Mouse (Mus musculus): ENCODE results near the gene Gm10220.

Gm10220 gene

DNA sequence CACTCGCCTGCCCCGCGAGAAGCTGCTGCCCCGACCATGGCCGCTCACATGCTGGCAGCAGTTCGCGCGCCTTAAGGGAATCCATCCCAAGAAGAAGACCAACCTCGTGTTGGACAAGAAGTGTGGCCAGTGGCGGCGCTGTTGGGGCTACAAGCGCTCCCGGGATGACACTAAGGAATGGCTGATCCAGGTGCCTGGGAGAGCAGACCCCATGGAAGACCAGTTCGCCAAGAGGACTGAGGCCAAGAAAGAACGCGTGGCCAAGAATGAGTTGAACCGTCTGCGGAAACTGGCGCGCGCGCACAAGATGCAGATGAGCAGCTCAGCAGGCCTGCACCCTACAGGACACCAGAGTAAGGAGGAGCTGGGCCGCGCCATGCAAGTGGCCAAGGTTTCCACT is 50.5 kb downstream of the Gm10220 start:
- H3K27me3 ChIP-seq (ENCODE audit: insufficient read depth, low read length): peaks cover 26% of the 10 kb centered on the region
- H3K36me3 ChIP-seq (ENCODE audit: insufficient read depth, low read length): no peaks in the 10 kb centered on the region
- peaks cover 40% of the 10 kb centered on the region for H3K9me3 ChIP-seq (ENCODE audit: low read length)
- H3K4me1 ChIP-seq (replicated peaks; ENCODE audit: low read depth, low read length): peaks cover 11% of the 10 kb centered on the region
- TF ChIP-seq POU5F1 (IDR thresholded peaks at IDR 0.05; ENCODE audit: borderline replicate concordance, low read length) (0 out of 2 replicates have a peak, but pooled peaks have one; percentile 4), CTCF (conservative IDR thresholded peaks at IDR 0.05; ENCODE audit: low read length) (peak; percentile 51), NANOG (IDR thresholded peaks at IDR 0.05; ENCODE audit: borderline replicate concordance, low read length) (no peak)
- peak overlapping the region; percentile 75 for H3K4me3 ChIP-seq (replicated peaks; ENCODE audit: low read length)

All from E14TG2a.4 (cell line).